Mouse (Mus musculus) myocyte (in vitro differentiated cells): Measurements from ENCODE around the gene Acsl3. TPM values are rescaled to one million over a fixed set of nuclear protein-coding genes. Genes with fewer than 3 reads are reported as not detected.

Source experiments
- H3K27me3 ChIP-seq: one replicate; pipeline ENCODE4 v1.6.1; 2011; ENCODE audit not compliant: control insufficient read depth, insufficient read depth, insufficient read length
- H3K36me3 ChIP-seq: one replicate; pipeline ENCODE4 v1.6.1; 2011; ENCODE audit not compliant: control insufficient read depth, insufficient read depth
- H3K4me2 ChIP-seq: one replicate; pipeline ENCODE4 v1.6.1; 2011; ENCODE audit warnings: low read depth, control low read depth
- H3K4me3 ChIP-seq: one replicate; pipeline ENCODE4 v1.5.1; 2011; ENCODE audit warnings: mild to moderate bottlenecking, control low read depth, moderate library complexity
- H3K79me2 ChIP-seq: one replicate; pipeline ENCODE4 v1.6.1; 2011; ENCODE audit not compliant: control insufficient read depth, insufficient read depth
- H3ac ChIP-seq: one replicate; pipeline ENCODE4 v1.6.1; 2011; ENCODE audit not compliant: control insufficient read depth, insufficient read length
- CEBPB ChIP-seq: IDR thresholded peaks from 2 replicates; pipeline ENCODE4 v1.6.1; 2011; ENCODE audit warnings: mild to moderate bottlenecking, moderate library complexity; ENCODE audit not compliant: poor library complexity, insufficient read depth, severe bottlenecking
- E2F4 ChIP-seq: IDR thresholded peaks from one replicate; pipeline ENCODE4 v1.6.1; 2011; ENCODE audit warnings: mild to moderate bottlenecking, control low read depth, moderate library complexity; ENCODE audit not compliant: insufficient read depth
- MAX ChIP-seq: IDR thresholded peaks from one replicate; pipeline ENCODE4 v1.6.1; 2011; ENCODE audit warnings: low read depth, mild to moderate bottlenecking, control low read depth
- MYOD1 ChIP-seq, 3 experiments: IDR thresholded peaks; one replicate each; pipeline ENCODE4 v1.6.1; 2011; ENCODE audit warnings: control low read depth in 2 of 3, low read depth in 2 of 3, mild to moderate bottlenecking in 2 of 3, moderate library complexity in 1 of 3; ENCODE audit not compliant: insufficient read length in 2 of 3, control insufficient read depth in 1 of 3
- MYOG ChIP-seq, 3 experiments: IDR thresholded peaks; one replicate each; pipeline ENCODE4 v1.6.1; 2011; ENCODE audit warnings: control low read depth in 2 of 3, low read depth in 2 of 3, mild to moderate bottlenecking in 2 of 3; ENCODE audit not compliant: insufficient read length in 2 of 3, control insufficient read depth in 1 of 3, insufficient read depth in 1 of 3
- POLR2A ChIP-seq: IDR thresholded peaks from one replicate; pipeline ENCODE4 v1.6.1; 2011; ENCODE audit warnings: low read depth, mild to moderate bottlenecking, control low read depth, moderate library complexity; ENCODE audit not compliant: insufficient read length
- POLR2AphosphoS2 ChIP-seq: IDR thresholded peaks from one replicate; pipeline ENCODE4 v1.6.1; 2011; ENCODE audit warnings: low read depth, control low read depth; ENCODE audit not compliant: insufficient read length
- REST ChIP-seq: IDR thresholded peaks from one replicate; pipeline ENCODE4 v1.6.1; 2011; ENCODE audit warnings: mild to moderate bottlenecking, control low read depth, moderate library complexity; ENCODE audit not compliant: insufficient read depth, insufficient read length
- SRF ChIP-seq: IDR thresholded peaks from one replicate; pipeline ENCODE4 v1.6.1; 2011; ENCODE audit warnings: low read depth; ENCODE audit not compliant: control insufficient read depth, insufficient read length
- TCF12 ChIP-seq: IDR thresholded peaks from one replicate; pipeline ENCODE4 v1.6.1; 2011; ENCODE audit warnings: mild to moderate bottlenecking, control low read depth; ENCODE audit not compliant: poor library complexity, insufficient read depth, severe bottlenecking
- TCF3 ChIP-seq: IDR thresholded peaks from one replicate; pipeline ENCODE4 v1.6.1; 2011; ENCODE audit warnings: low read depth, control low read depth; ENCODE audit not compliant: insufficient read length
- USF1 ChIP-seq: IDR thresholded peaks from one replicate; pipeline ENCODE4 v1.6.1; 2011; ENCODE audit warnings: low read depth, mild to moderate bottlenecking, control low read depth, moderate library complexity
- polyA plus RNA-seq: library from polyadenylated mRNA; unstranded; fragments of >200 nt; fragmentation: generic; extraction: Trizol; gene quantifications from one replicate; pipeline ENCODE4 v1.2.1, GENCODE M21; 2012; ENCODE audit warnings: missing spikeins

The Acsl3 gene
- polyA plus RNA-seq, 1 experiment: 106 TPM

GRCm38 (mm10) chr1:78658441-78659269 is 1.0 kb downstream of the Acsl3 start:
- Histone ChIP-seq H3K27me3 (no peaks in the 10 kb centered on the region), H3K4me3 (peak overlapping the region; percentile 92), H3K36me3 (peaks cover 9% of the 10 kb centered on the region), H3ac (peak overlapping the region; percentile 94), H3K4me2 (peak overlapping the region; percentile 96), H3K79me2 (peaks cover 58% of the 10 kb centered on the region)
- peak; percentile 46 for TF ChIP-seq POLR2AphosphoS2
- no peak for TF ChIP-seq CEBPB
- TF ChIP-seq TCF3: no peak
- TF ChIP-seq USF1: no peak
- TF ChIP-seq MYOG (IDR thresholded peaks at IDR 0.05; ENCODE audit: control insufficient read depth in 1 of 3, insufficient read depth in 1 of 3, insufficient read length in 2 of 3, low read depth in 2 of 3): no peak
- TF ChIP-seq TCF12: no peak

- H3K4me2 ChIP-seq: peak overlapping the region; percentile 96
- H3K27me3 ChIP-seq: no peaks in the 10 kb centered on the region
- TF ChIP-seq USF1 (no peak), MYOD1 (IDR thresholded peaks at IDR 0.05; ENCODE audit: control insufficient read depth in 1 of 3, insufficient read length in 2 of 3, low read depth in 2 of 3) (peak in 1 of 3 experiments; percentile 16)
- H3K79me2 ChIP-seq: peaks cover 65% of the 10 kb centered on the region
- H3K4me3 ChIP-seq: peak overlapping the region; percentile 92
- H3ac ChIP-seq: peak overlapping the region; percentile 94
- H3K36me3 ChIP-seq: peaks cover 16% of the 10 kb centered on the region
Measured at GRCm38 (mm10) chr1:78659270-78659823, 1.7 kb downstream of the Acsl3 start.

GRCm38 (mm10) chr1:78664326-78664725 is 6.7 kb downstream of the Acsl3 start:
- Histone ChIP-seq H3K36me3 (peaks cover 63% of the 10 kb centered on the region), H3K4me2 (no peak overlapping the region), H3K27me3 (no peaks in the 10 kb centered on the region), H3ac (no peak overlapping the region), H3K4me3 (no peak overlapping the region), H3K79me2 (peaks cover 100% of the 10 kb centered on the region)
- TF ChIP-seq USF1 (no peak), MAX (no peak), E2F4 (no peak), POLR2A (no peak)

- Histone ChIP-seq H3ac (no peak overlapping the region), H3K4me2 (no peak overlapping the region), H3K79me2 (peaks cover 100% of the 10 kb centered on the region), H3K4me3 (no peak overlapping the region), H3K36me3 (peaks cover 71% of the 10 kb centered on the region), H3K27me3 (no peaks in the 10 kb centered on the region)
- TF ChIP-seq TCF3 (no peak), MYOG (IDR thresholded peaks at IDR 0.05; ENCODE audit: control insufficient read depth in 1 of 3, insufficient read depth in 1 of 3, insufficient read length in 2 of 3, low read depth in 2 of 3) (no peak), MAX (no peak), CEBPB (no peak), POLR2A (no peak), REST (no peak), MYOD1 (IDR thresholded peaks at IDR 0.05; ENCODE audit: control insufficient read depth in 1 of 3, insufficient read length in 2 of 3, low read depth in 2 of 3) (no peak), E2F4 (no peak), USF1 (no peak), TCF12 (no peak), POLR2AphosphoS2 (no peak), SRF (no peak)
Measured at GRCm38 (mm10) chr1:78665954-78666499, 8.4 kb downstream of the Acsl3 start.

GRCm38 (mm10) chr1:78666585-78666984 is 9.0 kb downstream of the Acsl3 start:
- H3K79me2 ChIP-seq: peaks cover 100% of the 10 kb centered on the region
- H3ac ChIP-seq: no peak overlapping the region
- H3K4me2 ChIP-seq: no peak overlapping the region
- H3K36me3 ChIP-seq: peaks cover 73% of the 10 kb centered on the region
- TF ChIP-seq CEBPB (peak; percentile 82), MAX (no peak)
- no peaks in the 10 kb centered on the region for H3K27me3 ChIP-seq
- H3K4me3 ChIP-seq: no peak overlapping the region
